Mouse (Mus musculus): ENCODE measurements around the gene Dnaaf3. TPM values are rescaled to one million over a fixed set of nuclear protein-coding genes. Genes with fewer than 3 reads are reported as not detected.

Dnaaf3 gene
- polyA plus RNA-seq, 1 experiment from 2014 or later, result 1.3 TPM

DNA sequence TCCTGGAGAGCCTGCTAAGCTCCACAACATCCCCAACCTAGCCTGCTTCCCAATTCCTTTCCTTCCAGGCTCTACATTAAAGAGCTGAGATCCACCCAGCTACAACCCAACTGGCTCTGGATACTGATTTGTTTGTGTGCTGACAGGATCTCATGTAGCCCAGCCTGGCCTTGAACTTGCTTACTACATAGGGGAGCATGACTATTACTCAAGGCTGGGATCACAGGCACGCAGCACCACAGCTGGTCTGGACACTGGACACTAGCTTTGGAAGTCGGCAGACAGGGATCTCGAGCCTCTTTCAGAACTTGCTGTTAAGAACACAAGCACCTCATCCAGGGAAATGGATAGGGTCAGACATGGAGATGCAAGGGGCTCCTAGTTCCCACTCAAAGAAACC is 35.8 kb downstream of the Dnaaf3 start:
- no peak overlapping the region for H3K27ac ChIP-seq (ENCODE audit: low read depth, low read length)
- peaks cover 23% of the 10 kb centered on the region for H3K4me1 ChIP-seq (ENCODE audit: control insufficient read depth, insufficient read depth, low read length)
- WGBS, result 93% methylated on average over 3 of the region's 3 CpGs
- H3K27me3 ChIP-seq (ENCODE audit: control insufficient read depth, insufficient read depth, low read length), result no peaks in the 10 kb centered on the region
- H3K9ac ChIP-seq (ENCODE audit: low read depth, low read length), result no peak overlapping the region
- H3K9me3 ChIP-seq (ENCODE audit: control insufficient read depth, low read length), result no peaks in the 10 kb centered on the region
- H3K4me2 ChIP-seq (replicated peaks; ENCODE audit: low read depth, low read length), result no peak overlapping the region
- H3K4me3 ChIP-seq (ENCODE audit: low read length), result no peak overlapping the region
- ATAC-seq (ENCODE audit: low FRiP score, low TSS enrichment), result no peak
- H3K36me3 ChIP-seq (ENCODE audit: control insufficient read depth, insufficient read depth, low read length), result peaks cover 25% of the 10 kb centered on the region

DNA sequence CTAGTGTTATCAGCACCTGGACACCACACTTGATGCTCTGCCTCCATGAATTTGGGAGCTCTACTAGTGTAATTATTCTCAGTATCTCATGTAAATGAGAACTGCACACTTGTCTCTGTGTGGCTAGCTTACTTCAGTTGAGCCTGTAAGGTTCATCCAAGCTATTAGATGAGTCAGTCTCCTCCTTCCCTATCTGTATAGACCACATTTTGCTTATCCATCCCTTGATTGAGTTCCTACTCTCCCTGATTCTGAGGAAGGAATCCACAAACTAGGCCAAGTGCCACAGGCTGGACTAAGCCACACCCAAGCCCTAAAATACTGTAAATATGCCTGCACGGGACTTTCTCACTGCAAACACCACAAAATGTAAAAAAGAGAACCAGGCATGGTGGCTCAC is 38.3 kb downstream of the Dnaaf3 start:
- ATAC-seq (ENCODE audit: low FRiP score, low TSS enrichment), result no peak
- H3K4me1 ChIP-seq (ENCODE audit: control insufficient read depth, insufficient read depth, low read length), result peaks cover 9% of the 10 kb centered on the region
- no peaks in the 10 kb centered on the region for H3K27me3 ChIP-seq (ENCODE audit: control insufficient read depth, insufficient read depth, low read length)
- no peak overlapping the region for H3K9ac ChIP-seq (ENCODE audit: low read depth, low read length)
- no peak overlapping the region for H3K27ac ChIP-seq (ENCODE audit: low read depth, low read length)
- H3K4me3 ChIP-seq (ENCODE audit: low read length), result no peak overlapping the region
- no peaks in the 10 kb centered on the region for H3K9me3 ChIP-seq (ENCODE audit: control insufficient read depth, low read length)
- peaks cover 36% of the 10 kb centered on the region for H3K36me3 ChIP-seq (ENCODE audit: control insufficient read depth, insufficient read depth, low read length)
- H3K4me2 ChIP-seq (replicated peaks; ENCODE audit: low read depth, low read length), result no peak overlapping the region
- WGBS, result 82% methylated on average over 1 of the region's 1 CpGs

DNA sequence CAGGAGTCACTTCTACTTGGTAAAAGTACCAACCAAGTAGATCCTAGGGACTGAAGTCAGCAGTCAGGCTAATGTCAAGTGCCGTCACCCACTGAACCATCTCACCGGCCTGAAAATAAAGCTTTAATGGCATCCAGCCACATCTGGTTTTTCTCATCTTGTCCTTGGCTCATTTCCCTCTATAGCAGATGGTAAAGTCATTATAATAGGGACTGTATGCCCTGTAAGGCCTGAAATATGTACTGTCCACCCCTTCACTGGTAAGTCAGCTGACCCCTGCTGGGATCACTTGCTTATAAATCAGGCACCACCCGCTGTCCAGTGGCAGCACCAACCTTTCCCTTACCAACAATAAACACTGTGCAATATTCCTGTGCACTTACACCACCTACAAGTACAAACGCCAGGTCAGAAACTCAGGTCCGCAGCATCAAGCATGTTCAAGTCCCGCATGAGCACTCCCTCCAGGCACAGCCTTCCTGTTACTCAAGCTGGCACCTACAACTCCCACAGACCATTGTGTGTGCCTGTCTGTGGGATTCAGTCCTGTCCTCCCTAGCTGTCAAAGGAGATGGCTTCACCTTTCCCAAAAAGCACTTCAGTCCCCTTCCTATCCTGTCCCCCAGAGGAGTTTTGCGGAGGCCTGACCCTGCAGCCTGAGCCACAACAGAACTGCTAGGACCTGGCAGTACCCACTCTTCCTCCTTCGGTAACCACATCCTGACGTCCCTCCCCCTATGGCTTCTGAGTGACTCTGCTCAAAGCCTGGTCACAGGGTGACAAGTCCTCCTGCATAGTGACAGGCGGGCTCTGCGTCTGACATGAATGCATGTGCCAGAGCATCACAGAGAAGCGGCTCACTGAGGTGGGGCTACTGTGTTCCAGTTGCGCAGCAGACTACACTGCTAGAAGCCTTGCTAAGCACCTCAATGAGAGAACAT is 39.7 kb downstream of the Dnaaf3 start:
- no peak overlapping the region for H3K4me2 ChIP-seq (replicated peaks; ENCODE audit: low read depth, low read length)
- H3K4me1 ChIP-seq (ENCODE audit: control insufficient read depth, insufficient read depth, low read length), result no peaks in the 10 kb centered on the region
- no peak overlapping the region; the same call in 1 of the 2 replicates for H3K9ac ChIP-seq (ENCODE audit: low read depth, low read length)
- 68% methylated on average over 13 of the region's 13 CpGs for WGBS
- peak; percentile 75 for ATAC-seq (ENCODE audit: low FRiP score, low TSS enrichment)
- H3K36me3 ChIP-seq (ENCODE audit: control insufficient read depth, insufficient read depth, low read length), result peaks cover 45% of the 10 kb centered on the region
- H3K4me3 ChIP-seq (ENCODE audit: low read length), result no peak overlapping the region
- no peaks in the 10 kb centered on the region for H3K27me3 ChIP-seq (ENCODE audit: control insufficient read depth, insufficient read depth, low read length)
- H3K9me3 ChIP-seq (ENCODE audit: control insufficient read depth, low read length), result no peaks in the 10 kb centered on the region
- H3K27ac ChIP-seq (ENCODE audit: low read depth, low read length), result no peak overlapping the region

DNA sequence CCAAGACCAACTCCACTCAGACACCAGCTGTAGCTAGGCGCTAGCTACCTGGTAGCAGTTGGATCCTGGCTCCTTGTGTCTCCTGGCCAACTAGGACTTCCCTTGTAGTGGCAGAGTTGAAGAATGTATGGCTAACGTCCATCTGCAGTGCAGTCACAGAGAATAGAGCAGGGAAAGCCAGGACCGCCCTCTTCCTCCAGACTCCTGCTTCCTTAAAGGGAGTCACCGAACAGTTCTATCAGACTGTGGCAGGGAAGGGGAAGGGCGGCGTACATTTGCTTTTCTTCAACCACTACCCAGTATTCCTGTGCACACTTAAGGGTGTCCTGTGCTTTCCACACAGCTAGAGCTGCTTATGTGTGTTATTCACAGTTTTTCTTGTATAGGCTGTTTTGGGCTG is 40.9 kb downstream of the Dnaaf3 start:
- H3K27me3 ChIP-seq (ENCODE audit: control insufficient read depth, insufficient read depth, low read length), result no peaks in the 10 kb centered on the region
- H3K4me1 ChIP-seq (ENCODE audit: control insufficient read depth, insufficient read depth, low read length), result no peaks in the 10 kb centered on the region
- no peak for ATAC-seq (ENCODE audit: low FRiP score, low TSS enrichment)
- no peak overlapping the region for H3K4me3 ChIP-seq (ENCODE audit: low read length)
- 81% methylated on average over 6 of the region's 6 CpGs for WGBS
- H3K36me3 ChIP-seq (ENCODE audit: control insufficient read depth, insufficient read depth, low read length), result peaks cover 37% of the 10 kb centered on the region
- no peak overlapping the region for H3K4me2 ChIP-seq (replicated peaks; ENCODE audit: low read depth, low read length)
- H3K27ac ChIP-seq (ENCODE audit: low read depth, low read length), result no peak overlapping the region
- H3K9ac ChIP-seq (ENCODE audit: low read depth, low read length), result no peak overlapping the region
- no peaks in the 10 kb centered on the region for H3K9me3 ChIP-seq (ENCODE audit: control insufficient read depth, low read length)

DNA sequence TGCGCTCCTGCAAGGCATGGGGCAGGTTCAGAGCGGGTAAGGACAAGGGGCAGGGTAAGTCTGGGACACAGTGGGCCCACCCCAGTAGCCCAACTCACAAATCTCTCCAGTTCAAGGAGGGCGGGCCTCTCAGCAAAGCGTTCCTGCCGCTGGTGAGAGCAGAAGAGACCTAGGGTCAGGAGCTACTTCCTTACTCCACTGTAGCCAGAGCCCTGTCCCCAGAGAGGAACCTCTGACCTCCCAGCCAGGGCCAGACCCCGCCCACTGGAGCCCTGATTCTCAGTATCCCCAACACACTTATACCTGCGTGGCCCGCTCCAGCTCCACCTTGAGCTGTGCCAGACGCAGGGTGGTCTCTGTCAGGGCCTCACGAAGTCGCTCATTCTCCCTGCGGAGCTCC is 50.0 kb downstream of the Dnaaf3 start:
- peaks cover 10% of the 10 kb centered on the region for H3K4me1 ChIP-seq (ENCODE audit: control insufficient read depth, insufficient read depth, low read length)
- no peak overlapping the region for H3K27ac ChIP-seq (ENCODE audit: low read depth, low read length)
- H3K36me3 ChIP-seq (ENCODE audit: control insufficient read depth, insufficient read depth, low read length), result peaks cover 55% of the 10 kb centered on the region
- H3K9ac ChIP-seq (ENCODE audit: low read depth, low read length), result no peak overlapping the region
- no peaks in the 10 kb centered on the region for H3K27me3 ChIP-seq (ENCODE audit: control insufficient read depth, insufficient read depth, low read length)
- 88% methylated on average over 12 of the region's 12 CpGs for WGBS
- H3K9me3 ChIP-seq (ENCODE audit: control insufficient read depth, low read length), result no peaks in the 10 kb centered on the region
- no peak overlapping the region for H3K4me3 ChIP-seq (ENCODE audit: low read length)
- no peak overlapping the region for H3K4me2 ChIP-seq (replicated peaks; ENCODE audit: low read depth, low read length)
- ATAC-seq (ENCODE audit: low FRiP score, low TSS enrichment), result no peak

DNA sequence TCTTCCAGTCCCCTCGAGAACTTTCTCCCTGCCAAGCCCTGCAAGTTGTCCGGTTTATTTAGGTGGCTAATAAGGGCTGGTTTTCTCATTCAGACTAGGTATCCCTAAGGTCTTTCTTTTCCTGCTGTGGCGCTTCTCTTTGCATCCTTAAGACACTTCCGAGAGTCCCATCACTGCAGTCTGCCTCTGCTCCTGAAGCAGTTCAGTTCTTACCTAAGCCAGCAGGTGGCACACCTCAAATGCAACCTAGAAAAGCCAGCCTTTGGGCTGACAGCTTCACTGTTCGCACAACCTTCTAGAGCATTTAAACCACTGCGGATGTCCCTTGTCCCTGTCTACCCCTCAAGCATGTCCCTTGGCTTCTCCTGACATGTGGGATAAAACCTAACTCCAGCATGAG is 52.6 kb downstream of the Dnaaf3 start:
- H3K9me3 ChIP-seq (ENCODE audit: control insufficient read depth, low read length), result no peaks in the 10 kb centered on the region
- 22% methylated on average over 6 of the region's 6 CpGs for WGBS
- ATAC-seq (ENCODE audit: low FRiP score, low TSS enrichment), result no peak
- no peak overlapping the region for H3K4me3 ChIP-seq (ENCODE audit: low read length)
- H3K36me3 ChIP-seq (ENCODE audit: control insufficient read depth, insufficient read depth, low read length), result peaks cover 38% of the 10 kb centered on the region
- no peak overlapping the region for H3K9ac ChIP-seq (ENCODE audit: low read depth, low read length)
- no peak overlapping the region for H3K4me2 ChIP-seq (replicated peaks; ENCODE audit: low read depth, low read length)
- peaks cover 10% of the 10 kb centered on the region for H3K4me1 ChIP-seq (ENCODE audit: control insufficient read depth, insufficient read depth, low read length)
- peaks cover 8% of the 10 kb centered on the region; the same call in 1 of the 2 replicates for H3K27me3 ChIP-seq (ENCODE audit: control insufficient read depth, insufficient read depth, low read length)
- H3K27ac ChIP-seq (ENCODE audit: low read depth, low read length), result no peak overlapping the region

DNA sequence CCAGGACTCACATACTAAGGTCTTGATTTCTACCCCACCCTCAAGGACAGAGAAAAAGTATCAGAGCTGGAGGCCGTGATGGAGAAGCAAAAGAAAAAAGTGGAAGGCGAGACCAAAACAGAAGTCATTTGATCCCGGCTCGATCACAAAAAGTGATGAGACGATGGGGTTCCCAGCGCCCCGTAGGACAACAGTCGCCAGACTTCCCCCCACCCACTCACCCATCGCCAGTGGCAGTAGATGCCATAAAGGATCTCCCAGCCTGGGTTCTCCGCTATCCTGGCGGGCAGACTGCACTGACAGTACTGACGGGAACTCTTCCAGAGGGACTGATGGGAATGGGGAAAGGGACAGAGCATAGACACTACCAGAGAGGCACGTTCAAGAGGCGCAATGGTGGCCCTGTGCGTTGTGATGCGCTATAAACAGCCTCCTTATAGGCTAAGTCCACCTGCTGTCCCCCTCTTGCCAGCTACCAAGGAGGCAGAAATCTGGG is 53.4 kb downstream of the Dnaaf3 start:
- 2% methylated on average over 16 of the region's 16 CpGs for WGBS
- peaks cover 10% of the 10 kb centered on the region for H3K4me1 ChIP-seq (ENCODE audit: control insufficient read depth, insufficient read depth, low read length)
- peak; percentile 4; the same call in 1 of the 2 replicates for ATAC-seq (ENCODE audit: low FRiP score, low TSS enrichment)

DNA sequence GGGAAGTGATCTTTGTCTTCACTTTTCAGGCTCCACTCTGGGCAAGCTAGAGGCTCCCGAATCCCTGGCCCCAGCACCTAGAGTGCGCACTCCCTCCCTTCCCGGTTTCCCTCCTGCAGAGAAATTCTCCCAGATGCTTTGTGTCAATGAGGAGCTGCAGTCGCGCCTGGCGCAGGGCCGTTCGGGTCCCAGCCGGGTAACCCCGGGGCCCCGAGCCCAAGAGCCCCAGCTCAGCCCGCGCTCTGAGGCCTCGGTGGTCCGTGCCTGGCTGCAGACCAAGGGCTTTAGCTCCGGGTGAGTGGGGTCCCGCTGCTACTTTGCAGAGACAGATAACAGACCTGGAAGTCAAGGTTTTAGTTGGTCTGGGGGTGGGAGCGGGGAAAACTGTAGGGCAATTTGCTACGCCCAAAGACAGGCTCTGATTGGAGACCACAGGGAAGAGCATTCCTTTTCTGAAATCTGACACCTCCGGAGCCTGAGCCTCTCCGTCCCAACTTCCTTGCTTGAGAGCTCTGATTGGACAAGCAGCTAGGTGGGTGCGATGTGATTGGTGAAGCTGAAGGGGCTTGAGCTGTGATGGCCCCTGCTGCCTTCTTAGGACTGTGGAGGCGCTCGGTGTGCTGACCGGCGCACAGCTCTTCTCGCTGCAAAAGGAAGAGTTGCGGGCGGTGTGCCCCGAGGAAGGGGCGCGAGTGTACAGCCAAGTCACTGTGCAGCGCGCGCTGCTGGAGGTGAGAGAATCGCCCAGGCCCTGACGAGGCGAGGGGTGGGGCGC is 54.0 kb downstream of the Dnaaf3 start:
- peak overlapping the region; percentile 51 for H3K9ac ChIP-seq (ENCODE audit: low read depth, low read length)
- peaks cover 10% of the 10 kb centered on the region for H3K4me1 ChIP-seq (ENCODE audit: control insufficient read depth, insufficient read depth, low read length)
- H3K4me3 ChIP-seq (ENCODE audit: low read length), result peak overlapping the region; percentile 42
- H3K27ac ChIP-seq (ENCODE audit: low read depth, low read length), result peak overlapping the region; percentile 83
- WGBS, result under 1% methylated on average over 39 of the region's 39 CpGs
- peak; percentile 96 for ATAC-seq (ENCODE audit: low FRiP score, low TSS enrichment)
- H3K27me3 ChIP-seq (ENCODE audit: control insufficient read depth, insufficient read depth, low read length), result peaks cover 16% of the 10 kb centered on the region; the same call in 1 of the 2 replicates
- H3K36me3 ChIP-seq (ENCODE audit: control insufficient read depth, insufficient read depth, low read length), result peaks cover 24% of the 10 kb centered on the region
- peak overlapping the region; percentile 67 for H3K4me2 ChIP-seq (replicated peaks; ENCODE audit: low read depth, low read length)
- H3K9me3 ChIP-seq (ENCODE audit: control insufficient read depth, low read length), result no peaks in the 10 kb centered on the region

More for the DNA sequence above, 53.4 kb downstream of the Dnaaf3 start:
- H3K4me3 ChIP-seq (ENCODE audit: low read length), result peak overlapping the region; percentile 42
- H3K36me3 ChIP-seq (ENCODE audit: control insufficient read depth, insufficient read depth, low read length), result peaks cover 30% of the 10 kb centered on the region
- peak overlapping the region; percentile 51; the same call in 1 of the 2 replicates for H3K9ac ChIP-seq (ENCODE audit: low read depth, low read length)
- peak overlapping the region; percentile 66; the same call in 1 of the 2 replicates for H3K27ac ChIP-seq (ENCODE audit: low read depth, low read length)
- peak overlapping the region; percentile 67 for H3K4me2 ChIP-seq (replicated peaks; ENCODE audit: low read depth, low read length)
- H3K27me3 ChIP-seq (ENCODE audit: control insufficient read depth, insufficient read depth, low read length), result peaks cover 14% of the 10 kb centered on the region; the same call in 1 of the 2 replicates
- no peaks in the 10 kb centered on the region for H3K9me3 ChIP-seq (ENCODE audit: control insufficient read depth, low read length)

Measured in kidney, embryonic 14.5 days (tissue).